Mouse (Mus musculus): ENCODE results near the gene Pop5. TPM values are rescaled to one million over a fixed set of nuclear protein-coding genes. Genes with fewer than 3 reads are reported as not detected.

Pop5 gene
- polyA plus RNA-seq, 1 experiment = 79.9 TPM

GRCm38 (mm10) chr5:115240191-115240590 is 4.6 kb downstream of the Pop5 start:
- Histone ChIP-seq H3K36me3 (ENCODE audit: control insufficient read depth, insufficient read depth, low read length, poor library complexity, severe bottlenecking) (peaks cover 51% of the 10 kb centered on the region), H3K4me3 (ENCODE audit: low read depth, low read length) (no peak overlapping the region), H3K9ac (ENCODE audit: low read depth, poor library complexity, severe bottlenecking) (no peak overlapping the region), H3K4me1 (ENCODE audit: control insufficient read depth, insufficient read depth, low read length) (no peaks in the 10 kb centered on the region), H3K9me3 (replicated peaks; ENCODE audit: control insufficient read depth, insufficient read depth, low read length, poor library complexity, severe bottlenecking) (no peaks in the 10 kb centered on the region), H3K27ac (ENCODE audit: insufficient read depth, low read length) (no peak overlapping the region), H3K27me3 (ENCODE audit: control insufficient read depth, insufficient read depth, low read length, poor library complexity, severe bottlenecking) (no peaks in the 10 kb centered on the region)
- TF ChIP-seq EP300 (IDR thresholded peaks at IDR 0.05; ENCODE audit: insufficient read depth, low read depth, low read length) (no peak), POLR2A (IDR thresholded peaks at IDR 0.05; ENCODE audit: insufficient read depth, low read length) (no peak), CTCF (IDR thresholded peaks at IDR 0.05; ENCODE audit: low read depth, low read length) (no peak)

- Histone ChIP-seq H3K9me3 (replicated peaks; ENCODE audit: control insufficient read depth, insufficient read depth, low read length, poor library complexity, severe bottlenecking) (no peaks in the 10 kb centered on the region), H3K4me1 (ENCODE audit: control insufficient read depth, insufficient read depth, low read length) (no peaks in the 10 kb centered on the region), H3K27ac (ENCODE audit: insufficient read depth, low read length) (no peak overlapping the region), H3K9ac (ENCODE audit: low read depth, poor library complexity, severe bottlenecking) (no peak overlapping the region), H3K4me3 (ENCODE audit: low read depth, low read length) (no peak overlapping the region), H3K36me3 (ENCODE audit: control insufficient read depth, insufficient read depth, low read length, poor library complexity, severe bottlenecking) (peaks cover 61% of the 10 kb centered on the region), H3K27me3 (ENCODE audit: control insufficient read depth, insufficient read depth, low read length, poor library complexity, severe bottlenecking) (no peaks in the 10 kb centered on the region)
- TF ChIP-seq POLR2A (IDR thresholded peaks at IDR 0.05; ENCODE audit: insufficient read depth, low read length) = no peak
- TF ChIP-seq CTCF (IDR thresholded peaks at IDR 0.05; ENCODE audit: low read depth, low read length) = no peak
- no peak for TF ChIP-seq EP300 (IDR thresholded peaks at IDR 0.05; ENCODE audit: insufficient read depth, low read depth, low read length)
These were observed 19.8 kb downstream of the Pop5 start for GRCm38 (mm10) chr5:115255472-115255871.

GRCm38 (mm10) chr5:115256909-115257546 is 21.4 kb downstream of the Pop5 start:
- H3K9me3 ChIP-seq (replicated peaks; ENCODE audit: control insufficient read depth, insufficient read depth, low read length, poor library complexity, severe bottlenecking) = no peaks in the 10 kb centered on the region
- H3K4me1 ChIP-seq (ENCODE audit: control insufficient read depth, insufficient read depth, low read length) = no peaks in the 10 kb centered on the region
- no peaks in the 10 kb centered on the region for H3K27me3 ChIP-seq (ENCODE audit: control insufficient read depth, insufficient read depth, low read length, poor library complexity, severe bottlenecking)
- peaks cover 58% of the 10 kb centered on the region for H3K36me3 ChIP-seq (ENCODE audit: control insufficient read depth, insufficient read depth, low read length, poor library complexity, severe bottlenecking)
- TF ChIP-seq POLR2A (IDR thresholded peaks at IDR 0.05; ENCODE audit: insufficient read depth, low read length) = no peak
- no peak for TF ChIP-seq CTCF (IDR thresholded peaks at IDR 0.05; ENCODE audit: low read depth, low read length)
- TF ChIP-seq EP300 (IDR thresholded peaks at IDR 0.05; ENCODE audit: insufficient read depth, low read depth, low read length) = no peak
- no peak overlapping the region for H3K27ac ChIP-seq (ENCODE audit: insufficient read depth, low read length)
- H3K4me3 ChIP-seq (ENCODE audit: low read depth, low read length) = no peak overlapping the region
- H3K9ac ChIP-seq (ENCODE audit: low read depth, poor library complexity, severe bottlenecking) = no peak overlapping the region

GRCm38 (mm10) chr5:115260356-115260755 is 24.7 kb downstream of the Pop5 start:
- Histone ChIP-seq H3K27ac (ENCODE audit: insufficient read depth, low read length) (peak overlapping the region; percentile 65; the same call in 1 of the 2 replicates), H3K9me3 (replicated peaks; ENCODE audit: control insufficient read depth, insufficient read depth, low read length, poor library complexity, severe bottlenecking) (no peaks in the 10 kb centered on the region), H3K36me3 (ENCODE audit: control insufficient read depth, insufficient read depth, low read length, poor library complexity, severe bottlenecking) (peaks cover 60% of the 10 kb centered on the region), H3K9ac (ENCODE audit: low read depth, poor library complexity, severe bottlenecking) (peak overlapping the region; percentile 28; the same call in 1 of the 2 replicates), H3K4me3 (ENCODE audit: low read depth, low read length) (no peak overlapping the region), H3K27me3 (ENCODE audit: control insufficient read depth, insufficient read depth, low read length, poor library complexity, severe bottlenecking) (no peaks in the 10 kb centered on the region), H3K4me1 (ENCODE audit: control insufficient read depth, insufficient read depth, low read length) (no peaks in the 10 kb centered on the region)
- TF ChIP-seq EP300 (IDR thresholded peaks at IDR 0.05; ENCODE audit: insufficient read depth, low read depth, low read length) (no peak), CTCF (IDR thresholded peaks at IDR 0.05; ENCODE audit: low read depth, low read length) (no peak), POLR2A (IDR thresholded peaks at IDR 0.05; ENCODE audit: insufficient read depth, low read length) (no peak)

GRCm38 (mm10) chr5:115261141-115261540 is 25.5 kb downstream of the Pop5 start:
- peaks cover under 1% of the 10 kb centered on the region for H3K4me1 ChIP-seq (ENCODE audit: control insufficient read depth, insufficient read depth, low read length)
- H3K27ac ChIP-seq (ENCODE audit: insufficient read depth, low read length) = peak overlapping the region; percentile 65; the same call in 1 of the 2 replicates
- H3K4me3 ChIP-seq (ENCODE audit: low read depth, low read length) = no peak overlapping the region
- H3K36me3 ChIP-seq (ENCODE audit: control insufficient read depth, insufficient read depth, low read length, poor library complexity, severe bottlenecking) = peaks cover 52% of the 10 kb centered on the region
- H3K27me3 ChIP-seq (ENCODE audit: control insufficient read depth, insufficient read depth, low read length, poor library complexity, severe bottlenecking) = no peaks in the 10 kb centered on the region
- H3K9me3 ChIP-seq (replicated peaks; ENCODE audit: control insufficient read depth, insufficient read depth, low read length, poor library complexity, severe bottlenecking) = no peaks in the 10 kb centered on the region
- TF ChIP-seq CTCF (IDR thresholded peaks at IDR 0.05; ENCODE audit: low read depth, low read length) (no peak), POLR2A (IDR thresholded peaks at IDR 0.05; ENCODE audit: insufficient read depth, low read length) (no peak), EP300 (IDR thresholded peaks at IDR 0.05; ENCODE audit: insufficient read depth, low read depth, low read length) (no peak)
- peak overlapping the region; percentile 28; the same call in 1 of the 2 replicates for H3K9ac ChIP-seq (ENCODE audit: low read depth, poor library complexity, severe bottlenecking)

- H3K36me3 ChIP-seq (ENCODE audit: control insufficient read depth, insufficient read depth, low read length, poor library complexity, severe bottlenecking) = peaks cover 45% of the 10 kb centered on the region
- TF ChIP-seq EP300 (IDR thresholded peaks at IDR 0.05; ENCODE audit: insufficient read depth, low read depth, low read length) = no peak
- no peak for TF ChIP-seq POLR2A (IDR thresholded peaks at IDR 0.05; ENCODE audit: insufficient read depth, low read length)
- TF ChIP-seq CTCF (IDR thresholded peaks at IDR 0.05; ENCODE audit: low read depth, low read length) = no peak
These were observed 26.2 kb downstream of the Pop5 start for GRCm38 (mm10) chr5:115261880-115262279.

More at GRCm38 (mm10) chr5:115261880-115262279, 26.2 kb downstream of the Pop5 start:
- H3K27ac ChIP-seq (ENCODE audit: insufficient read depth, low read length) = no peak overlapping the region
- no peaks in the 10 kb centered on the region for H3K9me3 ChIP-seq (replicated peaks; ENCODE audit: control insufficient read depth, insufficient read depth, low read length, poor library complexity, severe bottlenecking)
- H3K9ac ChIP-seq (ENCODE audit: low read depth, poor library complexity, severe bottlenecking) = no peak overlapping the region
- no peaks in the 10 kb centered on the region for H3K27me3 ChIP-seq (ENCODE audit: control insufficient read depth, insufficient read depth, low read length, poor library complexity, severe bottlenecking)
- no peak overlapping the region for H3K4me3 ChIP-seq (ENCODE audit: low read depth, low read length)
- peaks cover 2% of the 10 kb centered on the region for H3K4me1 ChIP-seq (ENCODE audit: control insufficient read depth, insufficient read depth, low read length)

Data from ES-Bruce4 (cell line).